Mouse (Mus musculus) testis, adult 2 months (tissue): Measurements from ENCODE around the gene Sytl2.

Experiments
- CTCF ChIP-seq: fragments of 200-500 bp; IDR thresholded peaks from 2 replicates; pipeline ENCODE4 v1.5.1; 2012; ENCODE audit warnings: low read depth, mild to moderate bottlenecking, inconsistent platforms, low read length, moderate library complexity; ENCODE audit not compliant: control insufficient read depth, insufficient read depth, insufficient replicate concordance
- POLR2A ChIP-seq: fragments of 200-500 bp; IDR thresholded peaks from 2 replicates; pipeline ENCODE4 v1.6.1; 2012; ENCODE audit warnings: low read depth, mild to moderate bottlenecking, inconsistent platforms, low read length, moderate library complexity; ENCODE audit not compliant: control insufficient read depth

- TF ChIP-seq CTCF (no peak), POLR2A (no peak)
These were observed 93.0 kb downstream of the Sytl2 start for GRCm38 (mm10) chr7:90395073-90395472.
